Mouse (Mus musculus) ES-E14 (cell line): ENCODE measurements around the gene Bpi.

Experiments used
- CHD2 ChIP-seq: IDR thresholded peaks from 2 replicates; pipeline ENCODE4 v1.6.1; 2014; ENCODE audit warnings: mild to moderate bottlenecking, low read depth, low read length, inconsistent platforms
- HCFC1 ChIP-seq: IDR thresholded peaks from 2 replicates; pipeline ENCODE4 v1.6.1; 2012; ENCODE audit warnings: low read length, inconsistent platforms, borderline replicate concordance; ENCODE audit not compliant: insufficient read depth
- ZNF384 ChIP-seq: IDR thresholded peaks from 2 replicates; pipeline ENCODE4 v1.6.1; 2012; ENCODE audit warnings: low read depth, low read length, inconsistent platforms

- TF ChIP-seq ZNF384 = no peak
- no peak for TF ChIP-seq CHD2
- no peak for TF ChIP-seq HCFC1
These were observed 19.0 kb downstream of the Bpi start for GRCm38 (mm10) chr2:158276878-158277277.
